Mouse (Mus musculus) layer of hippocampus, adult 8-10 months (tissue): Measurements from ENCODE around the gene Skil. TPM values are rescaled to one million over a fixed set of nuclear protein-coding genes. Genes with fewer than 3 reads are reported as not detected.

Source experiments
- DNase-seq, 2 experiments: peaks; one replicate each; pipeline ENCODE4 v3.0.0; 2022; ENCODE audit warnings: low spot score in 2 of 2
- total RNA-seq, 4 experiments: library from RNA; stranded (reverse); gene quantifications; 2 replicates each; pipeline ENCODE4 v1.2.4; 2022

Skil gene
- total RNA-seq, 4 experiments from 2014 or later: 60.7 to 74.8 (median 65.5) TPM

- DNase-seq: no peak
Measured at GRCm38 (mm10) chr3:31083507-31084245, 11.2 kb upstream of the Skil start.

- no peak for DNase-seq
Measured at GRCm38 (mm10) chr3:31085000-31085399, 9.9 kb upstream of the Skil start.

GRCm38 (mm10) chr3:31088789-31089775, 5.8 kb upstream of the Skil start:
- DNase-seq: no peak

GRCm38 (mm10) chr3:31089956-31090355, 4.9 kb upstream of the Skil start:
- DNase-seq: no peak

- DNase-seq: peak; percentile 72 to 79
Measured at GRCm38 (mm10) chr3:31093196-31093595, 1.7 kb upstream of the Skil start.

GRCm38 (mm10) chr3:31093627-31094351, 1.1 kb upstream of the Skil start:
- peak; percentile 45 to 50 for DNase-seq

GRCm38 (mm10) chr3:31095179-31095490, 277 bp downstream of the Skil start:
- DNase-seq: peak in 1 of 2 experiments; percentile 37

GRCm38 (mm10) chr3:31095491-31096154, 765 bp downstream of the Skil start:
- DNase-seq: peak; percentile 32 to 58

- DNase-seq: no peak
Measured at GRCm38 (mm10) chr3:31096155-31097101, 1.6 kb downstream of the Skil start.

GRCm38 (mm10) chr3:31097102-31097720, 2.4 kb downstream of the Skil start:
- no peak for DNase-seq

- no peak for DNase-seq
Measured at GRCm38 (mm10) chr3:31097976-31098375, 3.1 kb downstream of the Skil start.

GRCm38 (mm10) chr3:31098556-31098955, 3.7 kb downstream of the Skil start:
- no peak for DNase-seq

- no peak for DNase-seq
Measured at GRCm38 (mm10) chr3:31100026-31100425, 5.2 kb downstream of the Skil start.

- DNase-seq: no peak
Measured at GRCm38 (mm10) chr3:31100802-31101201, 5.9 kb downstream of the Skil start.

- no peak for DNase-seq
Measured at GRCm38 (mm10) chr3:31104936-31105335, 10.1 kb downstream of the Skil start.

- DNase-seq: no peak
Measured at GRCm38 (mm10) chr3:31106597-31106996, 11.7 kb downstream of the Skil start.

- DNase-seq: no peak
Measured at GRCm38 (mm10) chr3:31107674-31108073, 12.8 kb downstream of the Skil start.

- no peak for DNase-seq
Measured at GRCm38 (mm10) chr3:31109108-31109507, 14.2 kb downstream of the Skil start.

GRCm38 (mm10) chr3:31123098-31123497, 28.2 kb downstream of the Skil start:
- DNase-seq: no peak

- DNase-seq: no peak
Measured at GRCm38 (mm10) chr3:31126303-31126702, 31.4 kb downstream of the Skil start.
